Mouse (Mus musculus) heart, postnatal 0 days (tissue): ENCODE measurements at regions not wholly inside any gene's neighbourhood (a gene's known extent, or its start where the extent isn't known, plus 50 kb on each side); places are given as distances from the start of the nearest gene placed in this dataset.

Source experiments
- ATAC-seq: fragments of 200-750 bp; cut with Nextera tagmentation; 2 replicates; pipeline ENCODE4 v1.8.0; 2017; ENCODE audit warnings: low read depth, moderate number of reproducible peaks, moderate library complexity; ENCODE audit not compliant: insufficient read depth
- DNase-seq: peaks from one replicate; pipeline ENCODE4 v3.0.0-alpha.2; 2016; ENCODE audit warnings: low spot score
- H3K27ac ChIP-seq: fragments of 300-500 bp; sonication (generic); 2 replicates; pipeline ENCODE4 v1.5.1; 2014; ENCODE audit warnings: low read depth, mild to moderate bottlenecking
- H3K27me3 ChIP-seq: fragments of 300-500 bp; sonication (generic); 2 replicates; pipeline ENCODE4 v1.6.1; 2014; ENCODE audit warnings: low read length, mixed read lengths; ENCODE audit not compliant: control insufficient read depth, insufficient read depth
- H3K36me3 ChIP-seq: fragments of 300-500 bp; sonication (generic); replicated peaks from 2 replicates; pipeline ENCODE4 v1.6.1; 2014; ENCODE audit warnings: low read length, mixed read lengths; ENCODE audit not compliant: control insufficient read depth, insufficient read depth
- H3K4me1 ChIP-seq: fragments of 300-500 bp; sonication (generic); 2 replicates; pipeline ENCODE4 v1.6.1; 2014; ENCODE audit warnings: antibody characterized with exemption; ENCODE audit not compliant: control insufficient read depth, insufficient read depth
- H3K4me2 ChIP-seq: fragments of 300-500 bp; sonication (generic); 2 replicates; pipeline ENCODE4 v1.6.1; 2014; ENCODE audit warnings: low read depth, mild to moderate bottlenecking, low read length, moderate library complexity
- H3K4me3 ChIP-seq: fragments of 300-500 bp; sonication (generic); 2 replicates; pipeline ENCODE4 v1.5.1; 2014; ENCODE audit warnings: low read depth, low read length
- H3K9ac ChIP-seq: fragments of 300-500 bp; sonication (generic); replicated peaks from 2 replicates; pipeline ENCODE4 v1.6.1; 2014; ENCODE audit warnings: low read depth, low read length, mixed read lengths
- H3K9me3 ChIP-seq: fragments of 300-500 bp; sonication (generic); replicated peaks from 2 replicates; pipeline ENCODE4 v1.6.1; 2016; ENCODE audit warnings: low read length; ENCODE audit not compliant: control insufficient read depth
- CTCF ChIP-seq: IDR thresholded peaks from 2 replicates; pipeline ENCODE4 v1.5.1; 2016; ENCODE audit warnings: antibody characterized with exemption, control low read depth, low read depth
- EP300 ChIP-seq: IDR thresholded peaks from 2 replicates; pipeline ENCODE4 v1.6.1; 2016; ENCODE audit warnings: antibody characterized with exemption, low read depth
- WGBS: fragments of 180-500 bp; shearing (Covaris S2); extraction: QIAGEN DNeasy Blood & Tissue Kit; methylation state at CpG from one replicate; pipeline ENCODE4 v1.1.7; 2014; 5-methylcytosine and 5-hydroxymethylcytosine counted together

DNA sequence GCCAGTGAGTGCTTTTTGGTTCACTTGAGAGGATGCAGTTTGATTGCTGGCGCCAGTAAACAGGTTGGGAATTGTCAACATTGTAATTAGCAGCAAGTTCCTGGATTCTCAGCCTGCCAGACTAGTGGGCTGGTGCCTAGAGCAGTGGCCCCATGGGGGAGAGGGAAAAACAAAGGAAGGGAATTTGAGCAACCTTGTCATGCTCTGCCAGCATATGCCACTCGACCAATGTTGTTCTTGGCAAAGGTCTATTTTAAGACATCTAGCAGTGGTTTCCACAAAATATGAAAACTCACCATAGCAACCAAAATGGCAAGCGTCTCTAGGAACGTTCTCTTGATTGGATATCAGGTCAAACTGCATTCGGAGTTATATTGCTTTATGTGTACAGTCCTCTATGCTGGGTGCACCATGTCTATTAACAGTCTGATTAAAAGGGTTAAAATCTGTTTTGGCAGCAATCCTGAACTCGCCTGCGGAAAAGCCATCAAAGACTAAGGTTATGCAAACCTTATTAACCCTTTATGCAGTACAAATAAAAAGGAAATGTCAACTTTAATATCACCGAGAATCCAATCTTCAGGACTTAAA lies 118.1 kb upstream of the Dpyd start:
- WGBS = 47% methylated on average over 8 of the region's 8 CpGs
- no peaks in the 10 kb centered on the region for H3K27me3 ChIP-seq
- 0 out of 2 replicates have a peak, but pooled peaks cover 4% of the 10 kb centered on the region for H3K4me1 ChIP-seq
- no peaks in the 10 kb centered on the region for H3K9me3 ChIP-seq
- ATAC-seq (no peak), DNase-seq (no peak)
- TF ChIP-seq CTCF (no peak), EP300 (no peak)
- no peak overlapping the region for H3K4me3 ChIP-seq
- H3K4me2 ChIP-seq = no peak overlapping the region
- no peak overlapping the region for H3K9ac ChIP-seq
- H3K36me3 ChIP-seq = no peaks in the 10 kb centered on the region
- H3K27ac ChIP-seq = no peak overlapping the region

DNA sequence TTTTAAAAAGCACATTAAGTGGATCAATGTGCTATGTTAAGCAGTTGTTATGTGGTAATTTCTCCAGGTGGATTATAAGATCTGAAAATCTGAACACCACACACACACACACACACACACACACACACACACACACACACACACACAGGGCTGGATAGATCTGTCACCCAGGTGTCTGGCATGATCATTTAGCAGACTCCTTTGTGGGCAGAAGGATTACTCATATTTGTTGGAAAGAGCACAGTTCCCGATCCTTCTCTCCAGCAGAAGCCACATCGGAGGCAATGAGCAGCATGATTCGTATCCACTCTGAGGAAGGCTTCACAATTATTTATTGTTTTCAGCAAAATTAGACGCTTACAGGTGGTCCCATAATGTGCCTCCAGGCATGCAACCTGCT lies 116.6 kb upstream of the Dpyd start:
- WGBS = 84% methylated on average over 4 of the region's 4 CpGs
- H3K9me3 ChIP-seq = no peaks in the 10 kb centered on the region

DNA sequence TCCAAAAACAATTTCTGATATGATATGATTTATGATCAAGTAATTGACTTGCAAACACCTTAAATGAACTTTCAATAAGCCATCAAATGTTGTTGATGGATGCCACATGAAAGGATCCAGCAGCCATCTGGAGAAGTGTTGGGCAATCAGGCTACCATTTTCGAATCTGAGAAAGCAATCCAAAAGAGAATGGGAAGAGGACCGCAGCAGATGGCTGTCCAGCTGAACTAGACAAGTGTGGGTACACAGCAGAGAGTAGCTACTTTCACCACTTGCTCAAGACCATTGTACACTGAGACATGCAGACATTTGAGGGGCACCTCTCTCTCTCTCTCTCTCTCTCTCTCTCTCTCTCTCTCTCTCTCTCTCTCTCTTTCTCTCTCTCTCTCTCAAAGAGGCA lies 102.3 kb upstream of the Dpyd start:
- Histone ChIP-seq H3K4me2 (no peak overlapping the region), H3K9ac (no peak overlapping the region), H3K27me3 (no peaks in the 10 kb centered on the region), H3K36me3 (no peaks in the 10 kb centered on the region), H3K4me3 (no peak overlapping the region), H3K9me3 (no peaks in the 10 kb centered on the region), H3K4me1 (no peaks in the 10 kb centered on the region), H3K27ac (no peak overlapping the region)
- ATAC-seq (no peak), DNase-seq (no peak)
- WGBS = 76% methylated on average over 2 of the region's 2 CpGs
- no peak for TF ChIP-seq CTCF

More for the DNA sequence above, 116.6 kb upstream of the Dpyd start:
- H3K4me3 ChIP-seq = no peak overlapping the region
- no peak overlapping the region for H3K27ac ChIP-seq
- DNase-seq (no peak), ATAC-seq (no peak)
- no peak overlapping the region for H3K4me2 ChIP-seq
- no peaks in the 10 kb centered on the region for H3K27me3 ChIP-seq
- no peak for TF ChIP-seq EP300
- TF ChIP-seq CTCF = no peak
- H3K36me3 ChIP-seq = no peaks in the 10 kb centered on the region
- no peak overlapping the region for H3K9ac ChIP-seq
- H3K4me1 ChIP-seq = 0 out of 2 replicates have a peak, but pooled peaks cover 4% of the 10 kb centered on the region

DNA sequence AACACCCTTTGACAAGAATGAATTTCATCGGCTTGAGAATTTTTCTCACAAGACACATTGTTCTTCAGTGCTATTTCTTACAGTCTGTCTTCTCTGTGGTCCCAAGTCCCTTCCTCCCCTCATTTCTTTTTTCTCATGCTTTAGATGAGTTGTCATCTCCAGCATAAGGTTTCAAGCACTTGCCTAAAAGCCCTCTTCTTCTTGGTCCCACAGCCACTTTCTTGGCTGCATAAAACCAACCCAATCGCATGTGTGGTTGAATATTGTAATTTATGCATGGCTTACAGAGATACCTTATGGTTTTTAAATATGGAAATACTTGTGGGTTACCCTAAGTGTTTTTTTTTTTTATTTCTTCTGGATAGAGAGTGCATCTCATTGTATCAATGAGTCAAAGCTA lies 96.3 kb upstream of the Dpyd start:
- Histone ChIP-seq H3K27ac (no peak overlapping the region), H3K36me3 (no peaks in the 10 kb centered on the region), H3K4me1 (no peaks in the 10 kb centered on the region), H3K4me2 (no peak overlapping the region), H3K4me3 (no peak overlapping the region), H3K9ac (no peak overlapping the region), H3K9me3 (no peaks in the 10 kb centered on the region), H3K27me3 (no peaks in the 10 kb centered on the region)
- DNase-seq (no peak), ATAC-seq (no peak)
- TF ChIP-seq CTCF = no peak
- no peak for TF ChIP-seq EP300
- WGBS = 78% methylated on average over 2 of the region's 2 CpGs

DNA sequence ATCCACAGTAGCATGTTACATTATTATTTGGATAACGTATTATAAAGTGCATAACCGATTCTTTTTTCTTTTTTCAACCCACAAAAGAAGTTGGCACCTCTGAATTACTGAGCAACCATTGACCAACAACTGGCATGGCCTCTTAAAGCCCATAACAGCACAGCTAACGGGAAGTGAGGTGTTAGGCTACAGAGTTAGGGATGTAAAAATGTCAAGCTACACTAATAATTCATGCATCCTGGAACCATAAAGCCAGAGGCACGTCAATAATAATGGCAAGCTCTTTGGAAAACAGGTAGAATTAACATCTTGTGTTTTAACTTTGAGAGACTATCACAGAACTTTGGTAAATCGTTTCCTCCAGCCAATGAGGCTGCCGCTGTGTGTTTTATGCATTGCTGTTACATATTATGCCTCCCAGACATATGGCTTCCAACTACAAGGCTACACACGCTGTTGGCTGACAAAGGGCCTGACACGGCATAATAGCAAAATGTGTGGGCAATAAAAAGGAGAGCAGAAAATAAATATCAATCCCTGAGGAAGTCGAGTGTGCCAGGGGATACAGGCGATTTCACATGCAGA lies 89.6 kb upstream of the Dpyd start:
- Histone ChIP-seq H3K36me3 (no peaks in the 10 kb centered on the region), H3K4me3 (no peak overlapping the region), H3K27ac (no peak overlapping the region), H3K9me3 (no peaks in the 10 kb centered on the region), H3K4me2 (no peak overlapping the region), H3K27me3 (no peaks in the 10 kb centered on the region), H3K4me1 (no peaks in the 10 kb centered on the region), H3K9ac (no peak overlapping the region)
- no peak for DNase-seq
- TF ChIP-seq CTCF (no peak), EP300 (no peak)
- ATAC-seq = no peak
- 73% methylated on average over 10 of the region's 10 CpGs for WGBS

DNA sequence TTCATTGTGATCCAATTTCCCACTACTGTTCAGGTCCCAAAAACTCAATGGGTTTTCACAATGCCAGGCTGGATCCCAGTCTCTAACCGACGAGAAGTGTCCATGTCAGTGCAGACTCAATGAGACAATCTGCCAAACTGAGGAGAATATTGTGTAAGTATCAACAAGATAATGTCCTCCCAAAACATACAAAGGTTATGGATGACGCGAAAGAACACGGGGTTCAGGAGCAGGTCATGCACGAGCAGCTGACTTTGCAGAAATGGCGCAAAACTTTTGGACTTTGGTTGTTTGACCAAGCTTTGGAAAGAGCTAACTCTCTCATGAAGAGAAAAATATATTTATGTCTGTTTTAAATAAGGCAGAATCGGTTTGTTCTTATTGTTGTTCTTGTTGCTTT lies 83.9 kb upstream of the Dpyd start:
- H3K9ac ChIP-seq = no peak overlapping the region
- no peak overlapping the region for H3K27ac ChIP-seq
- H3K4me2 ChIP-seq = no peak overlapping the region
- H3K36me3 ChIP-seq = no peaks in the 10 kb centered on the region
- H3K27me3 ChIP-seq = no peaks in the 10 kb centered on the region
- H3K4me1 ChIP-seq = no peaks in the 10 kb centered on the region
- no peak for DNase-seq
- 86% methylated on average over 8 of the region's 8 CpGs for WGBS
- H3K4me3 ChIP-seq = no peak overlapping the region
- H3K9me3 ChIP-seq = no peaks in the 10 kb centered on the region
- ATAC-seq = no peak
- TF ChIP-seq CTCF (no peak), EP300 (no peak)
